Mouse (Mus musculus) heart, postnatal 0 days (tissue): Measurements from ENCODE around the gene Gm11444.

Experiments used
- CTCF ChIP-seq: IDR thresholded peaks from 2 replicates; pipeline ENCODE4 v1.5.1; 2016; ENCODE audit warnings: antibody characterized with exemption, control low read depth, low read depth
- EP300 ChIP-seq: IDR thresholded peaks from 2 replicates; pipeline ENCODE4 v1.6.1; 2016; ENCODE audit warnings: antibody characterized with exemption, low read depth

DNA sequence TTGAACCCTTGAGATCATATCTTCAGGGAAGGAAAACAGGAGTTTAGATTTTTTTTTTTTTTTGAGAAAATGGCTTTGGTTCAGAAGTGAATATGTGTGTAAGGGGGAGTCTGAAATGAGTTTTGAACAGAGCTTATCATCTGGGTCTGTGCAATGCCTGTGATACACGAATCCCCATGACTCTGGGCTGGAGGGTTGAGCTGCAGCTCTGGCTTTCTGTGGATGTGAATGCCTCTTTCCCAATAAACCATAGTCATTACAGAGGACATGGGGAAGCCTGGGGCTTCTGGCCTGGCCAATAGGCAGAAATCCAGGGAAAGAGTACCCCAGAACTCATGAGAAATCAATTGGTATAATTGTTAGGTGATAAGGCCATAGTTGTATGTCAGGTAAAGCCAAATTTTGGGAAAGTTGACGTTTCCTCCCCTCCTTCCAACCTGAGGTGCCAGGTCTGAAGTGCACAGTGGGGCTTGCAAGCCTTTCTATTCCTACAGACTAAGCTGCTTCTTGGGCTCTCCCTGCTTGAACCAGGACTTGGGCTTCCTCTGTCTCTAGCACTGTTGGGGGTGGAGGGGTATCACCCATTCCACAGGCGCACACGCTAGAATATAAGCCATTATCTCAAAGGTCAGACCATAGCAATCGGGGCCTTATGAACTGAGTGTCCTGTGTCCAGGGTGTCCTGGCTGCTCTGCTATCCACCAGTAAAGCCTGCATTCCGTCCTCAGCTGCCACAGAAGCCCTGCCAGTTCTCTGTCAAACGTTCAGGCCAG is 10.7 kb downstream of the Gm11444 start:
- TF ChIP-seq EP300 (no peak), CTCF (no peak)
